Mouse (Mus musculus) gastrocnemius, adult 2 months (tissue): Measurements from ENCODE around the gene Sema5a. TPM values are rescaled to one million over a fixed set of nuclear protein-coding genes. Genes with fewer than 3 reads are reported as not detected.
A peak's percentile ranks its signal among the peaks of the same experiment; 100 is the strongest.
"Not testable (repeated sequence)": the region's sequence is repeated elsewhere in the genome, so short reads cannot be mapped to it uniquely, and the experiment has no call there.

Experiments
- DNase-seq: peaks from one replicate; pipeline ENCODE4 v3.0.0; 2022
- H3K27ac ChIP-seq: fragments of 200-600 bp; 2 replicates; pipeline ENCODE4 v1.8.1; 2022; ENCODE audit warnings: mild to moderate bottlenecking
- H3K4me3 ChIP-seq: fragments of 200-600 bp; 2 replicates; pipeline ENCODE4 v1.8.1; 2022; ENCODE audit warnings: mild to moderate bottlenecking, moderate library complexity
- CTCF ChIP-seq: fragments of 200-600 bp; IDR thresholded peaks from 2 replicates; pipeline ENCODE4 v1.8.1; 2022; ENCODE audit warnings: antibody characterized with exemption, mild to moderate bottlenecking, moderate library complexity
- intact Hi-C: fragments of 180-260 bp; cut with DNase I; formaldehyde crosslinking; loops from one replicate; pipeline ENCODE4 v1.15.1; 2025
- long read RNA-seq, 2 experiments: library from polyadenylated mRNA; stranded (forward); transcript quantifications; one replicate each; pipeline ENCODE4 v2.0.0; 2021
- total RNA-seq, 2 experiments: library from RNA; stranded (reverse); gene quantifications; 2 replicates each; pipeline ENCODE4 v1.2.3; 2021

The Sema5a gene
- total RNA-seq: 1 to 10 TPM; 1.4 to 3.1 TPM
- long read RNA-seq, experiment 1, full-length matches to known transcripts: 1 of 1 reads
- long read RNA-seq, experiment 1, partial matches to known transcripts: 0 of 1 reads
- long read RNA-seq, experiment 1, other reads (novel, unspliced or antisense): 0 of 1 reads
- long read RNA-seq, experiment 2: 0 reads

DNA sequence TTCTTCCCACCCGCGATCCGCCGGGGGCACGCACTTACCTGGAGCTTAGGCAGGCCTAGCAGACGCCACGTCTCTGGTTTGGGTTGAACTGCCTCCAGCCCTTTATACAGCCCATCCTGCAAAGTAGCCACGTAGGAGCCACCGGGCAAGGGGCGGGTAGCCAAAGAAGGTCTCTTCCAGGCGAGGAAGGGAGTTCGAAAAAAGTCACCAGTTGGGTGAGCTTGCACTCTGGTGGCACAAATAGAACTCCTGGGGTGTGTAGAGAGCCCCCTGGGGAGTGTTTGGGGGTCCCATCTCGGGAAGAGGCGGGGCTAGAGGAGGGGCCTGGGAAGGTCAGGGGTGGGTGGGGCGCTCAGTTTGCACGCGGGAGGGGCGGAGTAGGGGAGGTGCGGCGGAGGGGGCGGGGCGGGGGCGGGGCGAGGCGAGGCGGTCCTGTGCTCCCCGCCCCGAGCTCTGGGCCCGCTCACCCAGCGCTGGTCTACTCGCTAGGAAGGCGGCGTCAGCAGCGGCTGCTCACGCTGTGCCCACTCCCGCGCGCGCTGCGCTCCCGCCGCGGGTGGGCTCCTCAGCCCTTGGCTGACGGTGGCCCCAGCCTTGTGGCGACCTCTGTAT is at the start of gene Sema5a:
Gene Sema5a (plus strand): TSS at position 467 of the 612 bp plus-strand sequence.
- peak; percentile 86 for DNase-seq
- no peak for TF ChIP-seq CTCF
- H3K4me3 ChIP-seq: peak within 1 kb of the TSS; percentile 85
- intact Hi-C loops: loop anchor here (10.0 kb wide), 2 partner anchors 230 to 630 kb away; no protein-coding TSS in a partner anchor
- H3K27ac ChIP-seq: peak within 1 kb of the TSS; percentile 90

DNA sequence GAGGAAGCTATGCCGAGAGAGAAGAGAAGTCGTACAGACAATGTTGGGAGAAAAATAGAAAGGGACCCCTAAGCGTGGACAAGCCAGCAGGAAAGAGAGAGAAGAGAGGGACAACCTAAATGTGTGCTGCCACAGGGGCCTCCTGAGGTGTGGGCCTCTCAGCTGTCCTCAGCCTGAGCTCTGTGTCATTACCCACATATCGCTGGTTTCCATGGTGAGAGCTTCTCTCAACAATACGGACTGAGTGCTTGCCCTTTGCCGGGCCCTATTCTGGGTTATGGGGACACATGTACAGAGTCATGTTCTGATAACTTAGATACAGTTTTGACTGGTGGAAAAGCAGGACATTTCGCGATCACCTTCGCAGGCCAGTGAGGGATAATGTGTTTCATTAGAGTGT is 46.5 kb upstream of the Sema5a start:
- DNase-seq: no peak
- TF ChIP-seq CTCF: no peak
- Histone ChIP-seq H3K4me3 (no peak overlapping the region), H3K27ac (no peak overlapping the region)
- intact Hi-C loops: no loop called here

DNA sequence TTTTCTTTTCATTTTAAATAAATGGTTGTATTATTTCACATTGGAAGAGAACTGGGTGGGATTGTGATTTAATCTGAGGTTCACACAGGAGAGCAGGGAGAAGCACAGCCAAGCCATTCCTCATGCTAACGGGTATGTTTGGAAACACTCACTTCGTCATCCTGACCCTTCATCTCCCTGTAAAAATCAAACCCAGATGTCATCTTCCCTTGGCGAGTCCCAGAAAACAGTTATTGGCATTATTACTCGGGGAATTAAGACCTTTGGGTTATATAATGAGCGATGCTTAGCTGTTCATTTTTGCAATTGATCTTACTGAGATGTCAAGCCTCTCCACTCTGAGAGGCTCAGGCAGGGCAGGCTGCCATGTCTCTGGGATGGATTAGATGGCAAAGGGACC is 46.0 kb upstream of the Sema5a start:
- intact Hi-C loops: no loop called here
- no peak overlapping the region for H3K4me3 ChIP-seq
- H3K27ac ChIP-seq: no peak overlapping the region
- TF ChIP-seq CTCF: no peak
- no peak for DNase-seq

- no peak for DNase-seq
- intact Hi-C loops: no loop called here
- H3K27ac ChIP-seq: no peak overlapping the region
- H3K4me3 ChIP-seq: no peak overlapping the region
- TF ChIP-seq CTCF: no peak
These were observed 41.4 kb upstream of the Sema5a start for GRCm38 (mm10) chr15:32203242-32203641.

- H3K4me3 ChIP-seq: no peak overlapping the region
- DNase-seq: no peak
- H3K27ac ChIP-seq: no peak overlapping the region
- intact Hi-C loops: no loop called here
- TF ChIP-seq CTCF: no peak
These were observed 39.7 kb upstream of the Sema5a start for GRCm38 (mm10) chr15:32204908-32205307.

DNA sequence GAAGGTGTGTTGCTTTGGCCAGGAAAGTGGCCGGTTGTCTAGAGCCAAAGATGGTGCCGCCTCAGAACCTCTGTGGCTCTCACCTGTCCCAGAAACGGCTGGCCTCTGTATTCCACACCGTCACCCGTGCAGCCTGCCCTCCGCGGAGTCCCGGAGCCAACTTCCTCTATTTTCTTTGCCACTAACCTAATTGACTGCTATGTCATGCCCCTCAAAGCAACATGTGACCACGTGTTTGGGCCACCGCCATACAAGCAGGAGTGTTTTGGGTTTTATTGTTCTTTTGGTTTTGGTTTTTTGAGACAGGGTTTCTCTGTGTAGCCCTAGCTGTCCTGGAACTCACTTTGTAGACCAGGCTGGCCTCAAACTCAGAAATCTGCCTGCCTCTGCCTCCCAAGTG is 29.9 kb upstream of the Sema5a start:
- intact Hi-C loops, H3K4me3 ChIP-seq, DNase-seq, H3K27ac ChIP-seq: not testable (repeated sequence)

DNA sequence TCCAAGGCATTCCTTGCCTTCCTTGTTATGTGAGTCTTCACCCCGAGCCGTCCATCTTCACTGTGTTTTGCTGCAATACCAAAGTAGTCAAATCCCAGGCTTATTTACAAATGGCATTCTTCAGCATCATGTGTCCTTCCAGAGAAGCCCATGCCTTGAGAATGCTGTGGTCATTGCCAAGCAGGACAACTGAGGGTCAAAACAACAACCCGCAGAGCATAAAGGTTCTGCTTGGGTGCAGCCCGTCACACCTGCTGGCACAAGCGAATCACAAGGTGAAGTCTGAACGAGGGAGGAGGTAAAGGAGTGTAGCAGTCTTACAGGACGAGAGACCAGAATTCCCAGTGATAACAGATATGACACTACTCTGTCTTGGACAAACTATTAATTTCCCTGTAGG is 21.6 kb upstream of the Sema5a start:
- TF ChIP-seq CTCF: no peak
- Histone ChIP-seq H3K4me3 (no peak overlapping the region), H3K27ac (no peak overlapping the region)
- intact Hi-C loops: no loop called here
- DNase-seq: no peak

DNA sequence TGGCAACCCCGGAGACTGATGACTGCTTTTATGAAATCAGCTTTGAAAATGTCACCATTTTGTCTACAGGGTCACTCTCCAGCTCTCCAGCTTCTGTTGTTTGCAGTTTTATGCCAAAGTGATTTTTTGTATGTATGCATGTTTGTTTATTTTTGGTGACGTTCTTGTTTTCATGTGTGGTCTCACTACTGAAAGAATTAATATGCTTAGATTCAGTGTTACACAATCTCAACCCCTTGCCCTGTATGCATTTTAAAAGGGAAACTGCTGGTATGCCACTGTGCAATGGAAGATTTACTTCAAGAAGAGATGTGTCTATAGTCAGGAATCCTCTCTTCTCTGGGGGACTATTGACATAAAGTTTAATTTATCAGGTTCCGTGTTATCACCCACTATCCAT is 19.2 kb upstream of the Sema5a start:
- DNase-seq: no peak
- no peak overlapping the region for H3K27ac ChIP-seq
- H3K4me3 ChIP-seq: no peak overlapping the region
- intact Hi-C loops: no loop called here
- no peak for TF ChIP-seq CTCF

DNA sequence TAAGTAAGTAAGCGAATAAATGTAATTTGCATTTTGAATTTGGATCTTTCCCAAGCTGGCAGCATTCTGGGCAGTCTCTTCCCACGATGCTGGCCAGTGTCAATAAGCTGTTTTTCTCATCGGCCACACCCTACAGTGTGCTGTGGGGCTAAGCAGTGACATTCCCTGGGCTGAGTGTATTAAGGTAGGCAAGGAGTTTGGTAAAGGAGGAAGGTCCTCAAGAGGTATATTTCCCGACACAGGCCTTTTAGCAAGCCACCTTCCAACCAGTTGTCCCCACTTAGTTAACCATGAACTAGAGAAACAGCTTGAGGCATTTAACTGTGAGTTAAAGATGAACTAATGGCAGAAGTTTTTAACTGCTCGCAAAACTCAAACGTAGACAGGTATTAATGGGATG is 18.2 kb upstream of the Sema5a start:
- Histone ChIP-seq H3K4me3 (no peak overlapping the region), H3K27ac (no peak overlapping the region)
- TF ChIP-seq CTCF: no peak
- no peak for DNase-seq
- intact Hi-C loops: no loop called here

DNA sequence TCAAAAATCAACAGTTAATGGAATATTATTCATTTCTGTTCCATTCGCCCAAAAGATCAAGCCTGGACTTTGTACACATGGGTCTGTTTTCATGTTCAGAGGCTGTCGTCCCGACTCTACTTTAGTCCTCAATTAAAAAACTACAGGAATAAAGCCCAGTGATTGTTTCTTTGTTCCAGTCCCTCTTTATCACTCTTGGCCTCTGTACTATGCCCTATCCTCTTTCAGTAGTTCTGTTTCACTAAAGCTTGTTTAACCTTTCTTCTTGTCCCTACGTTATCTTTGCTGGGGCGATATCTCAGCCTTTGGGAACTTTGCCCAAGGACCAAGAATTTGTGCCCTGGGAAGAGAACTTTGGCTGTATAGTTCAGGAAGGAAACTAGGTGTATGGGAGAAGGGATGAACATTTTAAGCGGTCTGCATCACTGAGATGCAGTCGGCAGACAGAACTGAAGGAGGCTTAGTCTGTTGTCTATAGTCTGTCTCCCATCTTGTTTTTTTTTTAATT is 17.7 kb upstream of the Sema5a start:
- no peak for TF ChIP-seq CTCF
- no peak overlapping the region for H3K4me3 ChIP-seq
- no peak overlapping the region for H3K27ac ChIP-seq
- intact Hi-C loops: no loop called here
- no peak for DNase-seq

GRCm38 (mm10) chr15:32230066-32230465 is 14.5 kb upstream of the Sema5a start:
- no peak for DNase-seq
- intact Hi-C loops: no loop called here
- no peak for TF ChIP-seq CTCF
- no peak overlapping the region for H3K4me3 ChIP-seq
- no peak overlapping the region for H3K27ac ChIP-seq

GRCm38 (mm10) chr15:32232189-32232588 is 12.4 kb upstream of the Sema5a start:
- DNase-seq: no peak
- peak overlapping the region; percentile 63 for H3K27ac ChIP-seq
- intact Hi-C loops: no loop called here
- no peak overlapping the region; the same call in 1 of the 2 replicates for H3K4me3 ChIP-seq
- TF ChIP-seq CTCF: no peak

GRCm38 (mm10) chr15:32232666-32233141 is 11.9 kb upstream of the Sema5a start:
- H3K27ac ChIP-seq: peak overlapping the region; percentile 63
- intact Hi-C loops: not testable (repeated sequence)
- peak overlapping the region; percentile 19 for H3K4me3 ChIP-seq
- peak; percentile 35 for DNase-seq

DNA sequence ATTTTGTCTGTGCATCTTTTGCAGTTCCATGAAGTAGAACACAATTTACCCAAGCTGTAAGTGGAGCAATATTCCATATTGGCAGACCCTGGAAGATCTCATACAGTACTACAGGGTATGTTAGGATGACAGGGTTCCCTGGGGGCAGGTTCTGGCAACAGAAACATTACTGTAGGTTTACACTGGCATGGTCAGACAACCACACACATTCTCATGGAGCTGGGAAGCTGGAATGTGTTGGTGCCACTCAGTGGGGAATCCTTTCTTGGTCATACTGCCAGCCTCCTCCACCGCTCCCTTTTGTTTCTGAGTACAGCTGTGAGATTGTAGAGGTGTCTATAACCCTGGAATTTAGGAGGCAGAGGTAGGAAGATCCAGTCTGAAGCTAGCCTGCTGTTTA is 11.2 kb upstream of the Sema5a start:
- no peak for TF ChIP-seq CTCF
- Histone ChIP-seq H3K27ac (no peak overlapping the region), H3K4me3 (no peak overlapping the region)
- intact Hi-C loops: no loop called here
- no peak for DNase-seq
